Mouse (Mus musculus): ENCODE measurements around the gene Stat3. TPM values are rescaled to one million over a fixed set of nuclear protein-coding genes. Genes with fewer than 3 reads are reported as not detected.

The Stat3 gene
- polyA plus RNA-seq, 1 experiment from 2014 or later = 50.6 TPM

GRCm38 (mm10) chr11:100975241-100975640 lies 35.9 kb upstream of the Stat3 start:
- no peak overlapping the region for H3K4me3 ChIP-seq (replicated peaks; ENCODE audit: low read length)
- no peak overlapping the region for H3K9ac ChIP-seq
- no peak overlapping the region for H3K27ac ChIP-seq
- ATAC-seq (ENCODE audit: low FRiP score) = no peak
- no peaks in the 10 kb centered on the region for H3K36me3 ChIP-seq (replicated peaks; ENCODE audit: control insufficient read depth, insufficient read depth)
- no peak for DNase-seq (ENCODE audit: low spot score)
- H3K4me2 ChIP-seq (replicated peaks) = no peak overlapping the region
- H3K9me3 ChIP-seq (ENCODE audit: control insufficient read depth, low read length) = no peaks in the 10 kb centered on the region
- H3K4me1 ChIP-seq (replicated peaks; ENCODE audit: control insufficient read depth, insufficient read depth, low read length) = no peaks in the 10 kb centered on the region; the same call in 1 of the 2 replicates
- H3K27me3 ChIP-seq (ENCODE audit: control insufficient read depth, insufficient read depth, low read length) = peaks cover 33% of the 10 kb centered on the region
- 70% methylated on average over 7 of the region's 7 CpGs for WGBS

- DNase-seq (ENCODE audit: low spot score) (no peak), ATAC-seq (ENCODE audit: low FRiP score) (no peak)
- no peaks in the 10 kb centered on the region for H3K36me3 ChIP-seq (replicated peaks; ENCODE audit: control insufficient read depth, insufficient read depth)
- peaks cover 41% of the 10 kb centered on the region for H3K27me3 ChIP-seq (ENCODE audit: control insufficient read depth, insufficient read depth, low read length)
- H3K27ac ChIP-seq = no peak overlapping the region
- no peak overlapping the region for H3K4me2 ChIP-seq (replicated peaks)
- 74% methylated on average over 14 of the region's 14 CpGs for WGBS
- H3K4me3 ChIP-seq (replicated peaks; ENCODE audit: low read length) = no peak overlapping the region
- no peaks in the 10 kb centered on the region for H3K9me3 ChIP-seq (ENCODE audit: control insufficient read depth, low read length)
- no peaks in the 10 kb centered on the region; the same call in 1 of the 2 replicates for H3K4me1 ChIP-seq (replicated peaks; ENCODE audit: control insufficient read depth, insufficient read depth, low read length)
- no peak overlapping the region for H3K9ac ChIP-seq
These were observed 35.1 kb upstream of the Stat3 start for GRCm38 (mm10) chr11:100974381-100974970.

- Histone ChIP-seq H3K4me1 (replicated peaks; ENCODE audit: control insufficient read depth, insufficient read depth, low read length) (no peaks in the 10 kb centered on the region; the same call in 1 of the 2 replicates), H3K4me2 (replicated peaks) (no peak overlapping the region), H3K4me3 (replicated peaks; ENCODE audit: low read length) (no peak overlapping the region), H3K9ac (no peak overlapping the region), H3K36me3 (replicated peaks; ENCODE audit: control insufficient read depth, insufficient read depth) (no peaks in the 10 kb centered on the region), H3K9me3 (ENCODE audit: control insufficient read depth, low read length) (no peaks in the 10 kb centered on the region), H3K27ac (no peak overlapping the region), H3K27me3 (ENCODE audit: control insufficient read depth, insufficient read depth, low read length) (peaks cover 53% of the 10 kb centered on the region)
- WGBS = 93% methylated on average over 7 of the region's 7 CpGs
- no peak for ATAC-seq (ENCODE audit: low FRiP score)
- no peak for DNase-seq (ENCODE audit: low spot score)
These were observed 33.9 kb upstream of the Stat3 start for GRCm38 (mm10) chr11:100973245-100973644.

GRCm38 (mm10) chr11:100971455-100971854 lies 32.1 kb upstream of the Stat3 start:
- Histone ChIP-seq H3K9ac (no peak overlapping the region), H3K9me3 (ENCODE audit: control insufficient read depth, low read length) (no peaks in the 10 kb centered on the region), H3K36me3 (replicated peaks; ENCODE audit: control insufficient read depth, insufficient read depth) (no peaks in the 10 kb centered on the region), H3K4me3 (replicated peaks; ENCODE audit: low read length) (no peak overlapping the region), H3K27me3 (ENCODE audit: control insufficient read depth, insufficient read depth, low read length) (peaks cover 67% of the 10 kb centered on the region), H3K27ac (no peak overlapping the region), H3K4me2 (replicated peaks) (no peak overlapping the region), H3K4me1 (replicated peaks; ENCODE audit: control insufficient read depth, insufficient read depth, low read length) (no peaks in the 10 kb centered on the region; the same call in 1 of the 2 replicates)
- ATAC-seq (ENCODE audit: low FRiP score) = no peak
- no peak for DNase-seq (ENCODE audit: low spot score)
- WGBS = 67% methylated on average over 10 of the region's 10 CpGs

- ATAC-seq (ENCODE audit: low FRiP score) = no peak
These were observed 31.2 kb upstream of the Stat3 start, which contains the start of gene Cavin1 for GRCm38 (mm10) chr11:100970557-100970937. TSS of gene Cavin1 (minus strand) at chr11:100970887.

GRCm38 (mm10) chr11:100969744-100970556 lies 30.6 kb upstream of the Stat3 start:
- H3K9me3 ChIP-seq (ENCODE audit: control insufficient read depth, low read length) = no peaks in the 10 kb centered on the region
- peaks cover 67% of the 10 kb centered on the region for H3K27me3 ChIP-seq (ENCODE audit: control insufficient read depth, insufficient read depth, low read length)
- peak overlapping the region; percentile 44; the same call in 1 of the 2 replicates for H3K9ac ChIP-seq
- peak overlapping the region; percentile 48 for H3K4me2 ChIP-seq (replicated peaks)
- 1% methylated on average over 65 of the region's 65 CpGs for WGBS
- DNase-seq (ENCODE audit: low spot score) (no peak), ATAC-seq (ENCODE audit: low FRiP score) (no peak)
- peak overlapping the region; percentile 34 for H3K4me3 ChIP-seq (replicated peaks; ENCODE audit: low read length)
- no peaks in the 10 kb centered on the region for H3K36me3 ChIP-seq (replicated peaks; ENCODE audit: control insufficient read depth, insufficient read depth)
- H3K27ac ChIP-seq = no peak overlapping the region
- no peaks in the 10 kb centered on the region; the same call in 1 of the 2 replicates for H3K4me1 ChIP-seq (replicated peaks; ENCODE audit: control insufficient read depth, insufficient read depth, low read length)

More at GRCm38 (mm10) chr11:100970557-100970937, 31.2 kb upstream of the Stat3 start, which contains the start of gene Cavin1:
- H3K4me2 ChIP-seq (replicated peaks) = peak within 1 kb of the TSS; percentile 48
- no peaks in the 10 kb centered on the region for H3K36me3 ChIP-seq (replicated peaks; ENCODE audit: control insufficient read depth, insufficient read depth)
- 1% methylated on average over 20 of the region's 20 CpGs for WGBS
- no peaks in the 10 kb centered on the region; the same call in 1 of the 2 replicates for H3K4me1 ChIP-seq (replicated peaks; ENCODE audit: control insufficient read depth, insufficient read depth, low read length)
- no peak within 1 kb of the TSS for H3K27ac ChIP-seq
- H3K9me3 ChIP-seq (ENCODE audit: control insufficient read depth, low read length) = no peaks in the 10 kb centered on the region
- H3K9ac ChIP-seq = peak within 1 kb of the TSS; percentile 44; the same call in 1 of the 2 replicates
- peak within 1 kb of the TSS; percentile 34 for H3K4me3 ChIP-seq (replicated peaks; ENCODE audit: low read length)
- peak; percentile 61 for DNase-seq (ENCODE audit: low spot score)
- peaks cover 67% of the 10 kb centered on the region for H3K27me3 ChIP-seq (ENCODE audit: control insufficient read depth, insufficient read depth, low read length)

GRCm38 (mm10) chr11:100969189-100969743 lies 29.9 kb upstream of the Stat3 start:
- no peaks in the 10 kb centered on the region for H3K36me3 ChIP-seq (replicated peaks; ENCODE audit: control insufficient read depth, insufficient read depth)
- no peaks in the 10 kb centered on the region for H3K9me3 ChIP-seq (ENCODE audit: control insufficient read depth, low read length)
- WGBS = 7% methylated on average over 32 of the region's 35 CpGs
- H3K27ac ChIP-seq = no peak overlapping the region
- peak overlapping the region; percentile 34 for H3K4me3 ChIP-seq (replicated peaks; ENCODE audit: low read length)
- no peaks in the 10 kb centered on the region; the same call in 1 of the 2 replicates for H3K4me1 ChIP-seq (replicated peaks; ENCODE audit: control insufficient read depth, insufficient read depth, low read length)
- DNase-seq (ENCODE audit: low spot score) (no peak), ATAC-seq (ENCODE audit: low FRiP score) (no peak)
- no peak overlapping the region; the same call in 1 of the 2 replicates for H3K9ac ChIP-seq
- H3K27me3 ChIP-seq (ENCODE audit: control insufficient read depth, insufficient read depth, low read length) = peaks cover 67% of the 10 kb centered on the region
- H3K4me2 ChIP-seq (replicated peaks) = peak overlapping the region; percentile 48

GRCm38 (mm10) chr11:100968501-100968900 lies 29.2 kb upstream of the Stat3 start:
- Histone ChIP-seq H3K27me3 (ENCODE audit: control insufficient read depth, insufficient read depth, low read length) (peaks cover 66% of the 10 kb centered on the region), H3K4me3 (replicated peaks; ENCODE audit: low read length) (peak overlapping the region; percentile 34; the same call in 1 of the 2 replicates), H3K36me3 (replicated peaks; ENCODE audit: control insufficient read depth, insufficient read depth) (no peaks in the 10 kb centered on the region), H3K4me1 (replicated peaks; ENCODE audit: control insufficient read depth, insufficient read depth, low read length) (no peaks in the 10 kb centered on the region; the same call in 1 of the 2 replicates), H3K9me3 (ENCODE audit: control insufficient read depth, low read length) (no peaks in the 10 kb centered on the region), H3K4me2 (replicated peaks) (peak overlapping the region; percentile 48; the same call in 1 of the 2 replicates), H3K9ac (no peak overlapping the region), H3K27ac (no peak overlapping the region)
- WGBS = 82% methylated on average over 5 of the region's 5 CpGs
- DNase-seq (ENCODE audit: low spot score) (no peak), ATAC-seq (ENCODE audit: low FRiP score) (no peak)

- Histone ChIP-seq H3K27ac (no peak overlapping the region), H3K4me1 (replicated peaks; ENCODE audit: control insufficient read depth, insufficient read depth, low read length) (no peaks in the 10 kb centered on the region; the same call in 1 of the 2 replicates), H3K36me3 (replicated peaks; ENCODE audit: control insufficient read depth, insufficient read depth) (no peaks in the 10 kb centered on the region), H3K27me3 (ENCODE audit: control insufficient read depth, insufficient read depth, low read length) (peaks cover 61% of the 10 kb centered on the region), H3K4me2 (replicated peaks) (no peak overlapping the region), H3K9me3 (ENCODE audit: control insufficient read depth, low read length) (no peaks in the 10 kb centered on the region), H3K4me3 (replicated peaks; ENCODE audit: low read length) (no peak overlapping the region), H3K9ac (no peak overlapping the region)
- 89% methylated on average over 5 of the region's 5 CpGs for WGBS
- ATAC-seq (ENCODE audit: low FRiP score) (no peak), DNase-seq (ENCODE audit: low spot score) (no peak)
These were observed 28.6 kb upstream of the Stat3 start for GRCm38 (mm10) chr11:100967881-100968420.

Data from hindbrain, embryonic 14.5 days (tissue).